Mouse (Mus musculus): ENCODE measurements around the gene Prep. TPM values are rescaled to one million over a fixed set of nuclear protein-coding genes. Genes with fewer than 3 reads are reported as not detected.

The Prep gene
- polyA plus RNA-seq, 1 experiment from 2014 or later: 41.1 TPM

DNA sequence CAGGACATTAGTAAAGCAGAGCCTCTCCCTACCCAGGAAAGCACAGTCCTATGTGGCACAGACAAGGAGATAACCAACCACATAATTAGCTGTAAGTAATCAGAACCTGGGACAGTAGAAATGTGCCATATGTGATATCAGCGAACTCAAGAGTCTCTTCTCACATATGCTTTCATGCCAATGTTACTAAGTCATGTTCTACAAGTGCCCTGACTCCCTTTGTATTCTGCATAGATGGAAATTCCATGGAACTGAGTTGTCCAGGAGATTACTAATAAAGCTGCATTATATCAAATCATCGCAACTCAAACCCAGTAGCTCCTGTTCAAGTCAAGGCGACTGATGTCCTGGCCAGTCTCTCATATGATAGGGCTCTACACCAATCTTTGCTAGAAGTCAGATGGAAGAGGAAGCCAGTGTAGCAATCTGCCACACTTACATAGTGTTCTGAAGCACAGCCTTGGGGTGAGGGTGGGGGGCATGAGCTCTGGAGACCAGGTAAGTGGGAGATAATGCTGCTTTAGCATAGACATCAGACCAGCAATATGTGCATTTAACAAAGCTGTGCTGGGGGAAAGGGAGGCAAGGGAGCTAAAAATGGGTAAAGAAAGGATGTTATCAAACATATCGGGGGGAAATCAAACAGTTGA is 113.8 kb downstream of the Prep start:
- no peak for DNase-seq (ENCODE audit: low spot score)
- no peaks in the 10 kb centered on the region for H3K36me3 ChIP-seq
- no peaks in the 10 kb centered on the region for H3K4me1 ChIP-seq
- no peak overlapping the region for H3K27ac ChIP-seq
- WGBS: 95% methylated on average over 4 of the region's 4 CpGs
- no peaks in the 10 kb centered on the region for H3K9me3 ChIP-seq (replicated peaks)
- H3K4me3 ChIP-seq: no peak overlapping the region
- H3K27me3 ChIP-seq (ENCODE audit: low read depth, poor library complexity, severe bottlenecking): no peaks in the 10 kb centered on the region

DNA sequence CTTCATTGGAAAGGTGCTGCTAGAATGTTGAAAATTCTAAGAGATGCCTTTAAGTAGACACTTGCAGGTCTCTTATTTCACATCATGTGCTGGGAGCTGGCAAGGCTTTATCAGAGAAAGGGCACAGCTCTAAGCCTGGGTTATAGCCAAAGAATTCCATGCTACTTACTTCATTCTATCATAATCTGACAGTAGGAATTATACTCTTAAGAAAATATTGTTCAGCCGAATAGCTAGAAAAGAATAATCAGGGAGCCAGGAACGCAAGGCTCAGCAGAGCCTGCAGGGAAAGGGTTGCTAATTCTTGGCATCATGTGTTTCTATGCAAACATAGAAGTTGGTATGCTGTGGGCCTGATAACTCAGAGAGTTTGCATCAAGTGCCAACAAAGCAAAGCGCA is 114.3 kb downstream of the Prep start:
- no peak overlapping the region for H3K4me3 ChIP-seq
- H3K27ac ChIP-seq: no peak overlapping the region
- no peak for DNase-seq (ENCODE audit: low spot score)
- no peaks in the 10 kb centered on the region for H3K4me1 ChIP-seq
- H3K27me3 ChIP-seq (ENCODE audit: low read depth, poor library complexity, severe bottlenecking): no peaks in the 10 kb centered on the region
- 92% methylated on average over 3 of the region's 3 CpGs for WGBS
- H3K36me3 ChIP-seq: no peaks in the 10 kb centered on the region
- no peaks in the 10 kb centered on the region for H3K9me3 ChIP-seq (replicated peaks)

DNA sequence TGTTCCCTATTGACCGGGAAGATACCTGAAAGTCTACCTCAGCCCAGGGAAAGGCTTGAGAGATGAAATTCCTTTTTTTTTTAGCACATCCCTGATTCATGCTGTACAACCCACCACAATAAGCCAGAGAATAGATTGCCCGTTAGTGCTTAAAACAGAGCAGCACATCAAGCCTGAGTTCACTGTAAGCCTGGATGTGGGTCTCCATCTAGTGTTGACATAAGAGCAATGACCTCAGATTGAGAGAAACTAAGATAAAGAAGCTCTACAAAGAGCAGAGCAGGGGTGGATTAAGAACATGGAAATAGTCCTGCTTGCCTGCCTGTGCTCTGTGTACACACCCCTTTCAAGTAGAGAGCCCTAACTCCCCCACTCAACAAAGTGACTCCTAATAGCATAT is 118.5 kb downstream of the Prep start:
- Histone ChIP-seq H3K4me3 (no peak overlapping the region), H3K27me3 (ENCODE audit: low read depth, poor library complexity, severe bottlenecking) (no peaks in the 10 kb centered on the region), H3K36me3 (no peaks in the 10 kb centered on the region), H3K27ac (no peak overlapping the region), H3K4me1 (peaks cover 8% of the 10 kb centered on the region; the same call in 1 of the 2 replicates), H3K9me3 (replicated peaks) (no peaks in the 10 kb centered on the region)
- 93% methylated on average over 2 of the region's 2 CpGs for WGBS
- no peak for DNase-seq (ENCODE audit: low spot score)

DNA sequence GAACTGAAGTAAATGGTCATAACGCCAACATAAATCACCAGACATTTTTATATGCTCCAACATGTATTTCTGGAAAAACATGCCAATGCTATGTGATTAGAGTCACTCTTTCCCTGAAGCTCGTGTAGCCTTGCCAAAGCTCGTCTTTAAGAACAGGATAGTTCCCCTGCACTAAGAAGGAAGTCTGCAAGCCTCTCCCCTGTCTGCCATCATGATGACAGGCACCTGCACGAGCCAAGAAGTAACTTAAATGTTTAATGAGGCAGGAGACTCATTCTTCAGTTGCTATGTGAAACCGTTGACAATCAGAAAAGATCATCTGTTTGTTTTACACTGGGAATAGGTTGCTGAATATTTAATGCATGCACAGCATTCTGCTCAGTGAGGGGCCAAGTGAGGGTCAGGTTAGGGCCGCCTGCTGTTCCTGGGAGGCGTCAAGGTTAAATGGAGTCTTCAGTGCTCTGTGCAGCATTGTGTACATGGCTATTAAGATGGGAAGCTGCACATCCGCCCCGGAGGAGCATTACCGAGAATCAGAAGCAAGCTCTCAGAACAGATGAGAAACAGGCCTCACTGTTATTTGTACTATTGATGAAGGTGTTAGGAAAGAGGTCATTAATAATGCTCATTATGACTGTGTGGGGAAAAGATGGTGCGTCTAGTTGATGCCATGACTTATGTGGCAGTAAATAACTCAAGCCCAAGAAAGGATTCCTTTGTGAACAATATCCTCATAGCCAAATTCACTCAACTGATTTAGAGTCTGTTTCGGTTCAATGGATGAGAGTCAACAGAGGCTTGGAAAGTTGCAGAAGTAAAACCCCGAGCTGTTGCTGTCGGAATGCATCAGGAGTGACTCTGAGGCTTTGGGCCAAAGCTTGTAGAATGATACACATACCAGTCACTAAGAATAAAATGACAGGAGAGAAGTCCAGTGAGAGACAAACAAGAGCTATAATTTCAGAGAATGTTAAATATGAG is 126.6 kb downstream of the Prep start:
- Histone ChIP-seq H3K27me3 (ENCODE audit: low read depth, poor library complexity, severe bottlenecking) (no peaks in the 10 kb centered on the region), H3K9me3 (replicated peaks) (no peaks in the 10 kb centered on the region), H3K36me3 (no peaks in the 10 kb centered on the region), H3K4me1 (peaks cover 28% of the 10 kb centered on the region), H3K27ac (no peak overlapping the region; the same call in 1 of the 2 replicates), H3K4me3 (no peak overlapping the region)
- DNase-seq (ENCODE audit: low spot score): no peak
- WGBS: 54% methylated on average over 14 of the region's 14 CpGs

DNA sequence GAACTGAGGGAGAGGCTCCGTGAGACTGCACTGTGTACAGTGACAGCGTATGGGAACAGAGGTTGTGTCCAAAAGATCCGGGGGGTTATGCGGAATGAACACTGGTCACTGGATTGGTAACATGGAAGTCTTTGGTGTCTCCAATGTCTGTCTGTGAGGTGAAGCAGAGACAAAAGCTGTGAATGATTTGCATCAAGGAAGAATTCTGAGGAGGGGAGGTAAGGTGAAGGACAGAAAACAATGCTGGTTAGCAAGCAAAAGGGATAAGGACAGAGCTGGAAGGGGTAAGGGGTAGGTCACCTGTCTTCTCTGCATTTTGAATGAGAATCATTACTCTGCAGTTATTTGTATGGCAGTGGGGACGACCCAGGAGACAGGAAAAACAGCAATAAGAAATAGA is 127.5 kb downstream of the Prep start:
- WGBS: 86% methylated on average over 5 of the region's 5 CpGs
- peak overlapping the region; percentile 39; the same call in 1 of the 2 replicates for H3K27ac ChIP-seq
- peaks cover 22% of the 10 kb centered on the region for H3K4me1 ChIP-seq
- H3K27me3 ChIP-seq (ENCODE audit: low read depth, poor library complexity, severe bottlenecking): no peaks in the 10 kb centered on the region
- no peak for DNase-seq (ENCODE audit: low spot score)
- no peaks in the 10 kb centered on the region for H3K9me3 ChIP-seq (replicated peaks)
- H3K4me3 ChIP-seq: no peak overlapping the region
- no peaks in the 10 kb centered on the region for H3K36me3 ChIP-seq

DNA sequence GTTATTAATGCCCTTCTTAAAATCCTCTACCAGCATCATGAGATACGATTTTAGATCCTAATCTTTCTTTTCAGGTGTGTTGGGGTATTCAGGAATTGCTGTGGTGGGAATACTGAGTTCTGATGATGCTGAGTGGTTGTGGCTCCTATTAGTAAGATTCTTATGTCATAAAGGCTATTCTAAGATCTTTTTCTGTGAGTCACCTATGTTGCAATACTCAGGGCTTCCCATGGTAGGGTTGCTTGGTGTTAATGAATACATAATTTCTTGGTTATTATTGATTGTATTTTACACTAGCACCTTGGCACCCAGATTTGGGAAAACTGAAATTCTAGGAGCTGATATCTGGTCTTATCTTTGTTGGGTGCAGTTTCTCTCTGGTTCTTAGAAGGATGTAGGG is 137.6 kb downstream of the Prep start:
- DNase-seq (ENCODE audit: low spot score): no peak
- no peaks in the 10 kb centered on the region for H3K27me3 ChIP-seq (ENCODE audit: low read depth, poor library complexity, severe bottlenecking)
- H3K4me1 ChIP-seq: no peaks in the 10 kb centered on the region
- H3K27ac ChIP-seq: no peak overlapping the region
- no peak overlapping the region for H3K4me3 ChIP-seq
- no peaks in the 10 kb centered on the region for H3K36me3 ChIP-seq
- H3K9me3 ChIP-seq (replicated peaks): no peaks in the 10 kb centered on the region
- WGBS: 56% methylated on average over 1 of the region's 1 CpGs

DNA sequence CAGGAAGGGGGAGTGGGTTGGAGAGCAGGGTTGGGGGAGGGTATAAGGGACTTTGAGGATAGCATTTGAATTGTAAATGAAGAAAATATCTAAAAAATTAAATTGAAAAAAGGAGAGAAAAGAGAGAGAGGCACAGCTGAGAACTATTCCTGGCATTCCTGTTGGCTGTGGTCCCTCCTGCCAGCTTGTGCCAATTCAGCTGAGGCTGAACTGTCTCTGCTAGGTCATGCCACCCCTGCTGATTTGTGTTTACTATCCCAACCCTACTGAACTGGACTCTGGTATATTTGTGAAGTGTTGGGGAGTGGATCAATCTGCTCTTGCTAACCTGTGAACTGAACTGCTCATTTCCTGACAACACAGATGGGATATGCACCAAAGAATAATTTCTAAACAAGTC is 143.2 kb downstream of the Prep start:
- no peak for DNase-seq (ENCODE audit: low spot score)
- no peaks in the 10 kb centered on the region for H3K4me1 ChIP-seq
- no peak overlapping the region for H3K4me3 ChIP-seq
- H3K36me3 ChIP-seq: no peaks in the 10 kb centered on the region
- H3K9me3 ChIP-seq (replicated peaks): no peaks in the 10 kb centered on the region
- no peaks in the 10 kb centered on the region for H3K27me3 ChIP-seq (ENCODE audit: low read depth, poor library complexity, severe bottlenecking)
- H3K27ac ChIP-seq: no peak overlapping the region

DNA sequence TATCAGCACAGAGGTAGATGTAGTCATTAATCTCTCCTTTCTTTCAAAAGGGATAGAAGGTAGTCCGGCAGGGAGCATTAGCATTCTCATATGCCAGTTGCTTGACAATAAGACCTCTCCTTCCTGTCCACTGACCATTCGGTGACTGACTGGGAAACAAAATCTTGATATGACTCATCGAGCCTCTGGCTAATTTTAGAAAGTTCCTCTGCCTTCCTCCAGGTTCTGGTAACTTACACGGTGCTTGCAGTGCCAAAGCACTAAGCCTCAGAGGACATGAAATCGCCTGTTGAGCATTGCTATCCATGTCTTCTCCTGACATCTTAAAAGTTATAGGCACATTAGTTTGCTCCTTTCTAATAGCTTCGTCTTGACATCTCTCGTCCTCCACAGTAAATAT is 149.7 kb downstream of the Prep start:
- DNase-seq (ENCODE audit: low spot score): no peak
- H3K27me3 ChIP-seq (ENCODE audit: low read depth, poor library complexity, severe bottlenecking): no peaks in the 10 kb centered on the region
- no peak overlapping the region for H3K4me3 ChIP-seq
- no peaks in the 10 kb centered on the region for H3K4me1 ChIP-seq
- 89% methylated on average over 7 of the region's 7 CpGs for WGBS
- H3K27ac ChIP-seq: no peak overlapping the region
- no peaks in the 10 kb centered on the region for H3K36me3 ChIP-seq
- H3K9me3 ChIP-seq (replicated peaks): no peaks in the 10 kb centered on the region

Small RNA genes within 50 kb of the gene (microRNA-seq; reads per million reads assigned to microRNA genes)
- not detected for gene Gm23766

Other genes with a start within 250 kb of the Prep start
- 0.82 and 1.2 TPM in 2 replicates for gene Popdc3, start 110.9 kb downstream of the Prep start, polyA plus RNA-seq (2016; fragmentation: Nextera tagmentation; extraction: Ambion mirVana)

Data from limb, embryonic 10.5 days (tissue).